Mouse (Mus musculus) adrenal gland, adult 2 months (tissue): ENCODE data around the gene Sema4d. TPM values are rescaled to one million over a fixed set of nuclear protein-coding genes. Genes with fewer than 3 reads are reported as not detected.

Source experiments
- DNase-seq: peaks from one replicate; pipeline ENCODE4 v3.0.0; 2021
- polyA plus RNA-seq: library from polyadenylated mRNA; depleted of rRNA; stranded (reverse); fragments of >200 nt; gene quantifications from 2 replicates; pipeline ENCODE4 v1.2.3, GENCODE M21; 2012
- total RNA-seq, 2 experiments: library from RNA; stranded (reverse); gene quantifications; 2 replicates each; pipeline ENCODE4 v1.2.3; 2021

Sema4d gene
- total and polyA plus RNA-seq, 3 experiments: 13.7 to 15.1 (median 14.6) TPM

GRCm38 (mm10) chr13:51727364-51727763 is 66.2 kb downstream of the Sema4d start:
- DNase-seq: no peak

- no peak for DNase-seq
Observed at GRCm38 (mm10) chr13:51725926-51726574, 67.5 kb downstream of the Sema4d start.

- DNase-seq: no peak
Observed at GRCm38 (mm10) chr13:51725446-51725845, 68.1 kb downstream of the Sema4d start.

- no peak for DNase-seq
Observed at GRCm38 (mm10) chr13:51724566-51724965, 69.0 kb downstream of the Sema4d start.

- DNase-seq: no peak
Observed at GRCm38 (mm10) chr13:51723114-51723513, 70.4 kb downstream of the Sema4d start.

GRCm38 (mm10) chr13:51720556-51720955 is 73.0 kb downstream of the Sema4d start:
- DNase-seq: no peak

GRCm38 (mm10) chr13:51719256-51719655 is 74.3 kb downstream of the Sema4d start:
- DNase-seq: peak; percentile 58

- DNase-seq: peak; percentile 68
Observed at GRCm38 (mm10) chr13:51716350-51717263, 76.9 kb downstream of the Sema4d start.

GRCm38 (mm10) chr13:51712022-51712421 is 81.5 kb downstream of the Sema4d start:
- no peak for DNase-seq

- peak; percentile 35 for DNase-seq
Observed at GRCm38 (mm10) chr13:51710738-51711137, 82.8 kb downstream of the Sema4d start.

GRCm38 (mm10) chr13:51705882-51706854 is 87.4 kb downstream of the Sema4d start:
- no peak for DNase-seq

GRCm38 (mm10) chr13:51703893-51704292 is 89.7 kb downstream of the Sema4d start:
- DNase-seq: no peak

GRCm38 (mm10) chr13:51698318-51698717 is 95.2 kb downstream of the Sema4d start:
- no peak for DNase-seq

- DNase-seq: no peak
Observed at GRCm38 (mm10) chr13:51697897-51698296, 95.7 kb downstream of the Sema4d start.

GRCm38 (mm10) chr13:51697455-51697854 is 96.1 kb downstream of the Sema4d start:
- DNase-seq: no peak

GRCm38 (mm10) chr13:51696481-51696880 is 97.1 kb downstream of the Sema4d start:
- no peak for DNase-seq

GRCm38 (mm10) chr13:51688688-51689087 is 104.9 kb downstream of the Sema4d start:
- DNase-seq: no peak

GRCm38 (mm10) chr13:51686966-51687365 is 106.6 kb downstream of the Sema4d start:
- DNase-seq: no peak

GRCm38 (mm10) chr13:51685290-51685966 is 108.1 kb downstream of the Sema4d start:
- no peak for DNase-seq

- DNase-seq: no peak
Observed at GRCm38 (mm10) chr13:51681634-51682033, 111.9 kb downstream of the Sema4d start.

GRCm38 (mm10) chr13:51681076-51681475 is 112.5 kb downstream of the Sema4d start:
- DNase-seq: peak; percentile 52
